Mouse (Mus musculus) limb, embryonic 14.5 days (tissue): Measurements from ENCODE around the gene Smcr8. TPM values are rescaled to one million over a fixed set of nuclear protein-coding genes. Genes with fewer than 3 reads are reported as not detected.

Source experiments
- ATAC-seq: fragments of 200-750 bp; cut with Nextera tagmentation; 2 replicates; pipeline ENCODE4 v1.8.0; 2017; ENCODE audit warnings: low read depth, moderate number of reproducible peaks, moderate TSS enrichment; ENCODE audit not compliant: low FRiP score
- DNase-seq: peaks from one replicate; pipeline ENCODE4 v3.0.0-alpha.2; 2015; ENCODE audit warnings: low spot score
- H3K27ac ChIP-seq: fragments of 300-500 bp; sonication (generic); replicated peaks from 2 replicates; pipeline ENCODE4 v1.5.1; 2014; ENCODE audit warnings: low read depth, mild to moderate bottlenecking, low read length, moderate library complexity, mixed read lengths
- H3K27me3 ChIP-seq: fragments of 300-500 bp; sonication (generic); 2 replicates; pipeline ENCODE4 v1.6.1; 2014; ENCODE audit warnings: low read length, mixed read lengths; ENCODE audit not compliant: control insufficient read depth, insufficient read depth
- H3K36me3 ChIP-seq: fragments of 300-500 bp; sonication (generic); 2 replicates; pipeline ENCODE4 v1.6.1; 2014; ENCODE audit warnings: mild to moderate bottlenecking, low read length, moderate library complexity, mixed read lengths; ENCODE audit not compliant: control insufficient read depth, insufficient read depth
- H3K4me1 ChIP-seq: fragments of 300-500 bp; sonication (generic); 2 replicates; pipeline ENCODE4 v1.6.1; 2014; ENCODE audit warnings: antibody characterized with exemption, low read length, mixed read lengths; ENCODE audit not compliant: control insufficient read depth, insufficient read depth
- H3K4me2 ChIP-seq: fragments of 300-500 bp; sonication (generic); replicated peaks from 2 replicates; pipeline ENCODE4 v1.6.1; 2014; ENCODE audit warnings: low read depth, mild to moderate bottlenecking, low read length, moderate library complexity; ENCODE audit not compliant: severe bottlenecking
- H3K4me3 ChIP-seq: fragments of 300-500 bp; sonication (generic); replicated peaks from 2 replicates; pipeline ENCODE4 v1.5.1; 2014; ENCODE audit warnings: low read length
- H3K9ac ChIP-seq: fragments of 300-500 bp; sonication (generic); 2 replicates; pipeline ENCODE4 v1.6.1; 2014; ENCODE audit warnings: mild to moderate bottlenecking, low read depth, low read length, moderate library complexity; ENCODE audit not compliant: severe bottlenecking
- H3K9me3 ChIP-seq: fragments of 300-500 bp; sonication (generic); 2 replicates; pipeline ENCODE4 v1.6.1; 2016; ENCODE audit warnings: low read length; ENCODE audit not compliant: control insufficient read depth
- POLR2A ChIP-seq: fragments of 200-500 bp; IDR thresholded peaks from 2 replicates; pipeline ENCODE4 v1.8.0; 2012; ENCODE audit warnings: inconsistent platforms, mild to moderate bottlenecking, moderate library complexity, borderline replicate concordance; ENCODE audit not compliant: insufficient read depth, insufficient read length; ENCODE audit errors: extremely low read depth
- WGBS: fragments of 180-500 bp; shearing (Covaris S2); extraction: QIAGEN DNeasy Blood & Tissue Kit; methylation state at CpG from one replicate; pipeline ENCODE4 v1.1.7; 2014; 5-methylcytosine and 5-hydroxymethylcytosine counted together
- polyA plus RNA-seq, 2 experiments: library from polyadenylated mRNA; depleted of rRNA in 1 of 2; stranded (reverse) in 1 of 2; unstranded in 1 of 2; fragments of >200 nt; fragmentation: Nextera tagmentation in 1 of 2; extraction: Ambion mirVana in 1 of 2; gene quantifications; 2 replicates each; pipeline versions ENCODE4 v1.2.1 to v1.2.3; 2012 to 2014

The Smcr8 gene
- polyA plus RNA-seq, 2 experiments = 7.6 to 8.8 TPM

- DNase-seq (no peak), ATAC-seq (no peak)
- Histone ChIP-seq H3K9ac (no peak overlapping the region), H3K36me3 (peaks cover 80% of the 10 kb centered on the region), H3K4me2 (no peak overlapping the region), H3K27me3 (no peaks in the 10 kb centered on the region), H3K4me1 (peaks cover 27% of the 10 kb centered on the region), H3K27ac (no peak overlapping the region), H3K9me3 (no peaks in the 10 kb centered on the region), H3K4me3 (no peak overlapping the region)
- no peak for TF ChIP-seq POLR2A
- 89% methylated on average over 8 of the region's 8 CpGs for WGBS
Measured at GRCm38 (mm10) chr11:60784179-60784922, 7.0 kb downstream of the Smcr8 start.

- Histone ChIP-seq H3K4me1 (no peaks in the 10 kb centered on the region), H3K4me3 (no peak overlapping the region), H3K9ac (no peak overlapping the region), H3K27me3 (no peaks in the 10 kb centered on the region), H3K4me2 (no peak overlapping the region), H3K9me3 (no peaks in the 10 kb centered on the region), H3K36me3 (peaks cover 76% of the 10 kb centered on the region), H3K27ac (no peak overlapping the region)
- 46% methylated on average over 1 of the region's 1 CpGs for WGBS
- TF ChIP-seq POLR2A = no peak
- ATAC-seq (peak; percentile 32; the same call in 1 of the 2 replicates), DNase-seq (peak; percentile 49)
Measured at GRCm38 (mm10) chr11:60787595-60787994, 10.3 kb downstream of the Smcr8 start.

GRCm38 (mm10) chr11:60790472-60790871 lies 13.1 kb downstream of the Smcr8 start:
- Histone ChIP-seq H3K4me1 (no peaks in the 10 kb centered on the region), H3K9ac (no peak overlapping the region), H3K9me3 (no peaks in the 10 kb centered on the region), H3K4me2 (no peak overlapping the region), H3K27me3 (no peaks in the 10 kb centered on the region), H3K27ac (no peak overlapping the region), H3K4me3 (no peak overlapping the region), H3K36me3 (peaks cover 68% of the 10 kb centered on the region)
- TF ChIP-seq POLR2A = no peak
- 46% methylated on average over 2 of the region's 2 CpGs for WGBS
- no peak for DNase-seq
- ATAC-seq = no peak

GRCm38 (mm10) chr11:60796342-60796741 lies 19.0 kb downstream of the Smcr8 start:
- Histone ChIP-seq H3K4me3 (no peak overlapping the region), H3K9ac (no peak overlapping the region), H3K4me1 (no peaks in the 10 kb centered on the region), H3K27ac (no peak overlapping the region), H3K36me3 (peaks cover 43% of the 10 kb centered on the region), H3K27me3 (no peaks in the 10 kb centered on the region), H3K9me3 (no peaks in the 10 kb centered on the region), H3K4me2 (no peak overlapping the region)
- TF ChIP-seq POLR2A = no peak
- ATAC-seq (no peak), DNase-seq (no peak)
- 90% methylated on average over 11 of the region's 11 CpGs for WGBS

- Histone ChIP-seq H3K27ac (no peak overlapping the region), H3K4me2 (no peak overlapping the region), H3K36me3 (peaks cover 27% of the 10 kb centered on the region), H3K4me3 (no peak overlapping the region), H3K9ac (no peak overlapping the region), H3K4me1 (no peaks in the 10 kb centered on the region), H3K9me3 (no peaks in the 10 kb centered on the region), H3K27me3 (no peaks in the 10 kb centered on the region)
- TF ChIP-seq POLR2A = no peak
- 83% methylated on average over 4 of the region's 4 CpGs for WGBS
- no peak for DNase-seq
- no peak for ATAC-seq
Measured at GRCm38 (mm10) chr11:60799977-60800376, 22.7 kb downstream of the Smcr8 start.
